In genomic region chr5:65920701-65921426, GRCm38 (mm10) we compare ENCODE assay signal across 32 mouse cellular contexts. TPM values are rescaled to one million over a fixed set of nuclear protein-coding genes. Genes with fewer than 3 reads are reported as not detected.
DNase-seq lines count a peak whose midpoint lies in the region; ATAC-seq lines count a peak whose summit lies in the region.
"Had no signal": no experiment of that assay in that cellular context is flagged by ENCODE, and none has a peak within 500 bp of the region (broad histone marks: within the 10 kb centered on the region; RNA-seq: fewer than 3 reads in every experiment).

No protein-coding gene starts in this region.

- no peak overlapping the region for H3K4me3 ChIP-seq in forebrain, embryonic 15.5 days
- no peak overlapping the region for H3K4me3 ChIP-seq in forebrain, embryonic 10.5 days
- H3K4me3 ChIP-seq in midbrain, embryonic 16.5 days (ENCODE audit: low read depth, low read length): no peak overlapping the region
- H3K4me3 ChIP-seq in midbrain, embryonic 10.5 days: no peak overlapping the region
- H3K4me3 ChIP-seq: embryonic facial prominence, embryonic 10.5 days; embryonic facial prominence, embryonic 15.5 days; heart, embryonic 15.5 days; hindbrain, embryonic 12.5 days; kidney, embryonic 15.5 days; limb, embryonic 13.5 days; lung, embryonic 15.5 days; stomach, embryonic 15.5 days had no signal

- DNase-seq in forebrain, embryonic 10.5 days (ENCODE audit: extremely low spot score, low spot score): no peak
- DNase-seq in midbrain, embryonic 10.5 days (ENCODE audit: low spot score): no peak
- peak; percentile 16 for DNase-seq in brain, adult 2 months (ENCODE audit: low read depth, low spot score)
- DNase-seq in layer of hippocampus, adult 11-12 months (ENCODE audit: low spot score): no peak
- no peak for DNase-seq in heart, postnatal 36 days
- DNase-seq: adrenal gland, adult 2 months; adrenal gland, postnatal 36 days; cerebellum, adult 2 months; cerebellum, postnatal 25 days; gastrocnemius, postnatal 14 days; kidney, adult 11 months; kidney, postnatal 25 days had no signal

- no peaks in the 10 kb centered on the region for H3K9me3 ChIP-seq in forebrain, embryonic 15.5 days
- no peaks in the 10 kb centered on the region for H3K9me3 ChIP-seq in forebrain, embryonic 10.5 days
- no peaks in the 10 kb centered on the region for H3K9me3 ChIP-seq in midbrain, embryonic 16.5 days (replicated peaks; ENCODE audit: control insufficient read depth, low read length, poor library complexity, severe bottlenecking)
- no peaks in the 10 kb centered on the region for H3K9me3 ChIP-seq in midbrain, embryonic 10.5 days (replicated peaks)
- H3K9me3 ChIP-seq: embryonic facial prominence, embryonic 10.5 days; embryonic facial prominence, embryonic 15.5 days; heart, embryonic 15.5 days; hindbrain, embryonic 12.5 days; kidney, embryonic 15.5 days; limb, embryonic 13.5 days; lung, embryonic 15.5 days; stomach, embryonic 15.5 days had no signal

- intact Hi-C loops in heart, postnatal 36 days (cut with DNase I): no loop called here

- H3K9ac ChIP-seq in forebrain, embryonic 15.5 days (replicated peaks): no peak overlapping the region
- no peak overlapping the region for H3K9ac ChIP-seq in midbrain, embryonic 16.5 days (ENCODE audit: low read depth, low read length)
- H3K9ac ChIP-seq: embryonic facial prominence, embryonic 15.5 days; heart, embryonic 15.5 days; hindbrain, embryonic 12.5 days; kidney, embryonic 15.5 days; limb, embryonic 13.5 days; lung, embryonic 15.5 days; stomach, embryonic 15.5 days had no signal

- H3K4me2 ChIP-seq in forebrain, embryonic 15.5 days (replicated peaks): no peak overlapping the region
- H3K4me2 ChIP-seq in midbrain, embryonic 16.5 days (ENCODE audit: low read length): no peak overlapping the region
- H3K4me2 ChIP-seq: embryonic facial prominence, embryonic 15.5 days; heart, embryonic 15.5 days; hindbrain, embryonic 12.5 days; kidney, embryonic 15.5 days; limb, embryonic 13.5 days; liver, embryonic 11.5 days; lung, embryonic 15.5 days; stomach, embryonic 15.5 days had no signal

- H3K36me3 ChIP-seq in forebrain, embryonic 15.5 days: no peaks in the 10 kb centered on the region
- no peaks in the 10 kb centered on the region for H3K36me3 ChIP-seq in forebrain, embryonic 10.5 days (replicated peaks)
- no peaks in the 10 kb centered on the region for H3K36me3 ChIP-seq in midbrain, embryonic 16.5 days (ENCODE audit: control insufficient read depth, insufficient read depth, low read length)
- H3K36me3 ChIP-seq in midbrain, embryonic 10.5 days: no peaks in the 10 kb centered on the region
- H3K36me3 ChIP-seq: embryonic facial prominence, embryonic 10.5 days; embryonic facial prominence, embryonic 15.5 days; heart, embryonic 15.5 days; hindbrain, embryonic 12.5 days; kidney, embryonic 15.5 days; limb, embryonic 13.5 days; lung, embryonic 15.5 days; stomach, embryonic 15.5 days had no signal

- peaks cover 8% of the 10 kb centered on the region for H3K4me1 ChIP-seq in forebrain, embryonic 15.5 days
- H3K4me1 ChIP-seq in forebrain, embryonic 10.5 days: peaks cover 14% of the 10 kb centered on the region
- H3K4me1 ChIP-seq in midbrain, embryonic 16.5 days (ENCODE audit: control insufficient read depth, insufficient read depth, low read length): peaks cover 12% of the 10 kb centered on the region
- peaks cover 16% of the 10 kb centered on the region for H3K4me1 ChIP-seq in midbrain, embryonic 10.5 days
- H3K4me1 ChIP-seq: embryonic facial prominence, embryonic 15.5 days; heart, embryonic 15.5 days; stomach, embryonic 15.5 days had no signal

- no peak for ATAC-seq in forebrain, embryonic 15.5 days (replicated peaks)
- no peak for ATAC-seq in midbrain, embryonic 16.5 days

- peak overlapping the region; percentile 42 for H3K27ac ChIP-seq in forebrain, embryonic 15.5 days (replicated peaks)
- no peak overlapping the region for H3K27ac ChIP-seq in forebrain, embryonic 10.5 days
- peak overlapping the region; percentile 1 for H3K27ac ChIP-seq in midbrain, embryonic 16.5 days (ENCODE audit: low read length)
- no peak overlapping the region for H3K27ac ChIP-seq in midbrain, embryonic 10.5 days (replicated peaks)
- H3K27ac ChIP-seq: embryonic facial prominence, embryonic 10.5 days; embryonic facial prominence, embryonic 15.5 days; heart, embryonic 15.5 days; hindbrain, embryonic 12.5 days; kidney, embryonic 15.5 days; limb, embryonic 13.5 days; lung, embryonic 15.5 days; stomach, embryonic 15.5 days had no signal

- no peaks in the 10 kb centered on the region for H3K27me3 ChIP-seq in forebrain, embryonic 15.5 days
- no peaks in the 10 kb centered on the region for H3K27me3 ChIP-seq in forebrain, embryonic 10.5 days (ENCODE audit: poor library complexity, severe bottlenecking)
- H3K27me3 ChIP-seq in midbrain, embryonic 16.5 days (ENCODE audit: control insufficient read depth, insufficient read depth, low read depth, low read length): no peaks in the 10 kb centered on the region
- no peaks in the 10 kb centered on the region for H3K27me3 ChIP-seq in midbrain, embryonic 10.5 days (ENCODE audit: low read depth, poor library complexity, severe bottlenecking)
- H3K27me3 ChIP-seq: embryonic facial prominence, embryonic 15.5 days; heart, embryonic 15.5 days; hindbrain, embryonic 12.5 days; kidney, embryonic 15.5 days; limb, embryonic 13.5 days; lung, embryonic 15.5 days; stomach, embryonic 15.5 days had no signal

- 78% methylated on average over 12 of the region's 12 CpGs for whole genome bisulfite sequencing in forebrain, embryonic 15.5 days
- 87% methylated on average over 12 of the region's 12 CpGs for WGBS in forebrain, embryonic 10.5 days
- WGBS in midbrain, embryonic 16.5 days: 71% methylated on average over 12 of the region's 12 CpGs
- WGBS in midbrain, embryonic 10.5 days: 86% methylated on average over 12 of the region's 12 CpGs

RNA-seq across cellular contexts. Expression of gene Chrna9, which starts 13.9 kb away (rescaled TPM):
- polyA plus RNA-seq in forebrain, embryonic 15.5 days (2015; fragmentation: Nextera tagmentation; extraction: Ambion mirVana): not detected in 2 replicates
- 0.14 TPM in 1 of 2 replicates, not detected in the other for polyA plus RNA-seq in forebrain, embryonic 10.5 days (2016; fragmentation: Nextera tagmentation; extraction: Ambion mirVana)
- polyA plus RNA-seq in midbrain, embryonic 16.5 days (2015; fragmentation: Nextera tagmentation; extraction: Ambion mirVana): not detected in 2 replicates
- polyA plus RNA-seq in midbrain, embryonic 10.5 days (2016; fragmentation: Nextera tagmentation; extraction: Ambion mirVana): 0.10 TPM in 1 of 2 replicates, not detected in the other
- not detected for total RNA-seq in heart, postnatal 36 days (2021)
- total RNA-seq: adrenal gland, adult 2 months; adrenal gland, postnatal 36 days; granulocyte monocyte progenitor cell, adult 5-6 weeks; layer of hippocampus, adult 8-10 months; layer of hippocampus, postnatal 25 days; left cerebral cortex, adult 8-10 months; left cerebral cortex, postnatal 36 days; megakaryocyte progenitor cell, adult 5-6 weeks had no signal
- polyA plus RNA-seq: adrenal gland, adult 2 months; C2C12; cerebellum, adult 2 months; embryonic facial prominence, embryonic 15.5 days; liver, embryonic 11.5 days; neural tube, embryonic 14.5 days; stomach, embryonic 15.5 days; urinary bladder, adult 2 months had no signal

RNA-seq across cellular contexts. Expression of gene Rhoh, which starts 59.9 kb away (rescaled TPM):
- polyA plus RNA-seq in forebrain, embryonic 15.5 days (2015; fragmentation: Nextera tagmentation; extraction: Ambion mirVana): 0.36 and 0.38 TPM in 2 replicates
- 0.12 and 0.26 TPM in 2 replicates for polyA plus RNA-seq in forebrain, embryonic 10.5 days (2016; fragmentation: Nextera tagmentation; extraction: Ambion mirVana)
- polyA plus RNA-seq in midbrain, embryonic 16.5 days (2015; fragmentation: Nextera tagmentation; extraction: Ambion mirVana): 0.34 and 0.73 TPM in 2 replicates
- polyA plus RNA-seq in midbrain, embryonic 10.5 days (2016; fragmentation: Nextera tagmentation; extraction: Ambion mirVana): 0.22 and 0.27 TPM in 2 replicates
- total RNA-seq in heart, postnatal 36 days (2021): under 1 TPM; 0.42 to 0.92 TPM
- polyA plus RNA-seq: C2C12 had no signal

Comparison
In these comparisons a context has a peak if more than half of its experiments do, and no peak if none do; other contexts are left out.
1. H3K27ac ChIP-seq: peak in forebrain, embryonic 15.5 days (single experiment) and midbrain, embryonic 16.5 days (single experiment); none in forebrain, embryonic 10.5 days (single experiment) and midbrain, embryonic 10.5 days (single experiment).